Mouse (Mus musculus): ENCODE results near the gene Marc1.

Marc1 gene

GRCm38 (mm10) chr1:184817768-184818167, 6.7 kb upstream of the Marc1 start:
- DNase-seq (ENCODE audit: low spot score): no peak

- no peak for DNase-seq (ENCODE audit: low spot score)
These were observed 670 bp upstream of the Marc1 start for GRCm38 (mm10) chr1:184811716-184812250.

GRCm38 (mm10) chr1:184809578-184810001, 1.5 kb downstream of the Marc1 start:
- DNase-seq (ENCODE audit: low spot score): no peak

GRCm38 (mm10) chr1:184808418-184809012, 2.6 kb downstream of the Marc1 start:
- DNase-seq (ENCODE audit: low spot score): peak; percentile 46

GRCm38 (mm10) chr1:184807627-184808417, 3.3 kb downstream of the Marc1 start:
- DNase-seq (ENCODE audit: low spot score): peak; percentile 73

GRCm38 (mm10) chr1:184807123-184807522, 4.0 kb downstream of the Marc1 start:
- peak; percentile 8 for DNase-seq (ENCODE audit: low spot score)

- no peak for DNase-seq (ENCODE audit: low spot score)
These were observed 5.4 kb downstream of the Marc1 start for GRCm38 (mm10) chr1:184805749-184806148.

- DNase-seq (ENCODE audit: low spot score): no peak
These were observed 17.8 kb downstream of the Marc1 start for GRCm38 (mm10) chr1:184793163-184793876.

- DNase-seq (ENCODE audit: low spot score): peak; percentile 77
These were observed 20.0 kb downstream of the Marc1 start for GRCm38 (mm10) chr1:184791109-184791508.

- peak; percentile 36 for DNase-seq (ENCODE audit: low spot score)
These were observed 24.5 kb downstream of the Marc1 start for GRCm38 (mm10) chr1:184786376-184787151.

GRCm38 (mm10) chr1:184783641-184784040, 27.5 kb downstream of the Marc1 start:
- no peak for DNase-seq (ENCODE audit: low spot score)

- peak; percentile 34 for DNase-seq (ENCODE audit: low spot score)
These were observed 29.0 kb downstream of the Marc1 start for GRCm38 (mm10) chr1:184782161-184782513.

- no peak for DNase-seq (ENCODE audit: low spot score)
These were observed 29.6 kb downstream of the Marc1 start for GRCm38 (mm10) chr1:184781286-184782160.

- no peak for DNase-seq (ENCODE audit: low spot score)
These were observed 33.0 kb downstream of the Marc1 start for GRCm38 (mm10) chr1:184778157-184778556.

- no peak for DNase-seq (ENCODE audit: low spot score)
These were observed 33.9 kb downstream of the Marc1 start for GRCm38 (mm10) chr1:184777061-184777795.

GRCm38 (mm10) chr1:184775289-184775688, 35.8 kb downstream of the Marc1 start:
- no peak for DNase-seq (ENCODE audit: low spot score)

- no peak for DNase-seq (ENCODE audit: low spot score)
These were observed 39.2 kb downstream of the Marc1 start for GRCm38 (mm10) chr1:184771891-184772249.

GRCm38 (mm10) chr1:184771202-184771890, 39.8 kb downstream of the Marc1 start:
- peak; percentile 72 for DNase-seq (ENCODE audit: low spot score)

GRCm38 (mm10) chr1:184763866-184764265, 47.2 kb downstream of the Marc1 start:
- DNase-seq (ENCODE audit: low spot score): peak; percentile 70

- DNase-seq (ENCODE audit: low spot score): peak; percentile 75
These were observed 48.2 kb downstream of the Marc1 start for GRCm38 (mm10) chr1:184762941-184763340.

All from adipocyte (in vitro differentiated cells).